Mouse (Mus musculus) kidney, adult 11 months (tissue): Measurements from ENCODE around the gene Epb41l2.

Experiments
- DNase-seq: peaks from one replicate; pipeline ENCODE4 v3.0.0; 2022

Gene Epb41l2

DNA sequence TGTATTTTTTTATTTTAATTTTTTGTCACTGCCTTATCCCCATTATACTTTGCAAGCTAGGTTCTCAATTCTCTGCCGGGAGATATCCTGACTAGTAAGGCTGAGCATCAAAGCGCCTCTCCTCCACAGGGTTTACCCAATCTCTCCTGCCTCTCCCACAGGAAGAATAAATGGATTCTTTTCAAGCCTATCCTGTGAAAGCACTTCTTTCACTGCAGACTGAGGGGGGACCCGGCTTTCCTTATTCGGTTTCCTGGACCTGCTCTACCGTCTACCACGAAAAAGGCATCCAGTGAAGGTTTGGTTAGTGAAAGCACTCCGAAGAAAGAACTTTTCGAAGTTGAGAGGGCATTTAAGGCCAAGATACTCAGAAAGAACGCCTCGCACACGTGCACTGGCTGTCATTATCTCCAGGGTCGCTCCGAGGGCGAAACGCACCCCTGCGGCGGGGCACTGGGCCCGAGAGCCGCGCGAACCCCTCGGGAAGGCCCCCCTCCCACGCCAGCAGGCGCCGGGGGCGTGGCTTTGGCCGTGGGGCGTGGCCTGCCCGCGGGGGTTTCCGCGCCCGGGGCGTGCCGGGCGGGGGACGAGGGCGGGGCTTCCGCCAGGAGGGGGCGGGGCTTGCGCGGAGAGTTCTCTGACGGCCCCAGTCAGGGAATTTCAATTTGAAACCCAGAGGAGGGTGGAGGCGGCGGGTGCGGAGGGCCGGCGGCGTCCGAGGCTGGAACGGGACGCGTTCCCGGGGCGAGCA, at the start of gene Epb41l2:
Gene Epb41l2 (plus strand): TSS at position 591 of the 751 bp plus-strand sequence.
- DNase-seq, result peak; percentile 86

DNA sequence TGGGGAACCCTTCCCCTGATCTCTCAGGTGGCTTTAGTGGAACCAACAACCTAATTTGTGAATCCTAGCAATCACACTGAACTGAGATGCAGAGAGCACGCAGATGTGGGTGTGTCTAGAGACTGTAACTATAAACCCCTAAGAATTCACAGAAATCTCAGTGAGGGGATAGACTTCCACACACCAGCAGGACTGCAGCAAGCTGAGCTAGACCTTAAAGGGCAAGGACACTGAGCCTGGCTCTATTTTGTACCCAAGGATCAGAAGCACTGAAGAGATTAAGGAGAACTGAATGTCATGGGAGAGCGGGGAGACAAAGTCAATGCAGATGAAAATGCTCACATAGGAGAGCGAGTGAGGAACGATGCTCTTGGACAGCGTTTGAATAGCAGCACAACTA, 49.6 kb upstream of the Epb41l2 start:
- no peak for DNase-seq

DNA sequence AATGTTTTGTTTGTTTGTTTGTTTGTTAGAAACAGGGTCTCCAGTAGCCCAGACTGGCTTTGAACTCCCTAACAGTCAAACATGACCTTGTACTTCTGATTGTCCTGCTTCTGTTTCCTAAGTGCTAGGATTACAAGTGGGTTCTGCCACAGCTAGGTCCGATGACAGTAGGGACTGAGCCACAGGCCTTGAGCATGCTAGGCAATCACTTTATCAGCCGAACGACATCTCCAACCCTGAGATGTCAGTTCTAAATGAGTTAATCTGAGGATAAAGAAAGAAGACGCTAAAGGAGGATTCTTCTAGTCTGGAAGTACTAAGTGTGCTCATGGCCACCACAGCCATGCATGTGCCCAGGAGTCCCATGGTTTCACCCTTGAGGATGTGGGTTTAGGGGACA, 48.9 kb upstream of the Epb41l2 start:
- DNase-seq, result no peak

DNA sequence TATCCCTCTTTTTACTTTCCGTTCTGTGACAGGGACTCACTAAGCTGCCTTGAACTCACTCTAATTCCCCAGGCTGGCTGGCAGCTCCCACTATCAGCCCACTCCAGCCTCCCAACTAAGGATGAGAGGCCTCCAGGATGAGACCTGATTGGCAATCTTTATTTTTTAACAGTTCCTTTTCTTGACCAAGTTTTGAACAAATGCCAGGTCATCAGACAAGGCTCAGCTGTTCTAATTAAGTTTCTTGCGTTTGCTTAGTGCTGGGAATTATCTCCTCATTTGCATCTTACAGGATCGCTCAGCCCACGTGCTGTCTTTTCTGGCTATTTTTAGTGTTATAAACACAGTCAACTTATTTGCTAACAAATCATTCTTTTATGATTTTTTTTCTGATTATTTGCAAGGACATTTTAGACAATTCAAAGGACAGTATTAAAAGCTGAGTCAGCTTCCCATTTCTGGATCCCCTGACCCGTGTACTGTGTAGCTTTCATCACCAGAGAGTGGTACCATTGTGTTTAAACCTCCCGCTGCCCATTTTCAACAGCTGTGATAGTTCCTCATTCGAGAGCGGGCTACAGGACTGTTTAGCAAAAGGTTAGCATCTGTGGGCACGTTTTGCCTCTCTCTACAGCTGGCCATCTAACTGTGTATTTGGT, 47.9 kb upstream of the Epb41l2 start:
- DNase-seq, result no peak

DNA sequence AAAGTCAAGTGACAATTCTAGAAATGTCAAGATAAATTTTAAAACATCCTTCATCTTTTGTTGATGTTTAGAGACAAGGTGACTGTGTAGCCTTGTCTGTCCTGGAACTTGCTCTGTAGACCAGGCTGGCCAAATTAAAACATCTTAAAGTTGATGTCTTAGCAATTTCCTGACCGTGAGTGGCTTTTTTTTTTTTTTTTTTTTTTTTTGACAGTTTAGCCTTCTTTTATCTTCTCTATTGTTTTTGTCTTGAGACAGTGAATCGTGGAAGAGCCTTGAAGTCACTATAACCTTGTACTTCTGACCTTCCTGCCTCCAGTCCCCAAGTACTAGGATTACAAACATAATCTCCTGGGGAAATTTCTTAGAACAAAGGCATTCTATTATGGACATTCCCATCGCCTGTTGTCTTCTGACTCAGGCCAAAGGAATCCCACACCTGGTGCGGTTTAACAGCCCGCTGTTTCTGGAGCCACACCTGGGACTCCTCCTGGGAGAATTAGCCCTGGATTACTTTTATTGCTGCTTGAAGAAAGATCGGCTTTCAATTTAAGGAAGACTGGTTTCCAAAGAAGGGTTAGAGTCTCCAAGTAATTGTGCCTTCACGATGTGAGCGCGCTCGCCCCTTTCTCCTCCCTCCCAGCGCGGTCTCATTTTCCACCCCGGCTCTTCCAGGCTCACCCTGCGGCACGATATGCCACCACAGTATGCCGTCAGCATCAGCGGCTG, 45.6 kb upstream of the Epb41l2 start:
- DNase-seq, result no peak

GRCm38 (mm10) chr10:25317665-25318064, 41.9 kb upstream of the Epb41l2 start:
- DNase-seq, result no peak

GRCm38 (mm10) chr10:25318405-25318804, 41.2 kb upstream of the Epb41l2 start:
- DNase-seq, result no peak

GRCm38 (mm10) chr10:25319531-25319930, 40.1 kb upstream of the Epb41l2 start:
- no peak for DNase-seq

DNA sequence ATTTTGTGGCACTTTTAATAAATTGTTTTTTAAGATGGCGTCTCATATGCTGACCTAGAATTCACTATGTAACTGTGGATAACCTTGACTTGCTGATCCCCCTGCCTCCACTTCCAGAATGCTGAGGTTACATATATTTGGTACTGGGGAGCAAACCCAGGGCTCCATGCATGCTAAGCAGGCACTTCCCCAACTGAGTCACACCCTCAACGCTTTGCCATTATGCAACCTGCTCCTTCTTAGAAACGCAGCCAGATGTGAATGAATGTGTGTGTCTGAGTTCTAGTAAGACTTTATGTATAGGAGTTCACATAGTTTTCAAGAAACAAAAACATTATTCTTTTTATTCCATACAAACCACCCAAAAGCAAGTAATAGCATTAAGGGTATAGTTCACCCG, 38.4 kb upstream of the Epb41l2 start:
- no peak for DNase-seq

DNA sequence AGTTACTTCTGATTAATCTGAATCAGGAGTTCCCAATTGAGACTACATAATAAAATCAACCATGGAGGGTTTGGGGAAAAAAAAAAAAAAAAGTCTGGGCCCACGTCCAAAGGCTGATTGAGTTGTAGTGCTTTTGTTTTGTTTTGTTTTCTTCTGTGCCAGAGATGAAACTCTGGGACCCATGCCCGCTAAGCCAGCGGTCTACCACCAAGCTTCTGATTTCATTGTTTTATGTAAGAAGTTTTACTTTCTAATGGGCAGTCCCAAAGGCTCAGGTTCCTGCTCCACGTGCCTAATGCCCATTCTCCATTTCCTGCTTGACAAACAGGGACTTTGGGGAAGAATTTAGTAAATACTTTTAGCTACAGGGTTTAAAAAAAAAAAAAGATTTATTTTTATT, 33.9 kb upstream of the Epb41l2 start:
- peak; percentile 20 for DNase-seq

- DNase-seq, result no peak
Observed at GRCm38 (mm10) chr10:25327511-25327910, 32.1 kb upstream of the Epb41l2 start.

DNA sequence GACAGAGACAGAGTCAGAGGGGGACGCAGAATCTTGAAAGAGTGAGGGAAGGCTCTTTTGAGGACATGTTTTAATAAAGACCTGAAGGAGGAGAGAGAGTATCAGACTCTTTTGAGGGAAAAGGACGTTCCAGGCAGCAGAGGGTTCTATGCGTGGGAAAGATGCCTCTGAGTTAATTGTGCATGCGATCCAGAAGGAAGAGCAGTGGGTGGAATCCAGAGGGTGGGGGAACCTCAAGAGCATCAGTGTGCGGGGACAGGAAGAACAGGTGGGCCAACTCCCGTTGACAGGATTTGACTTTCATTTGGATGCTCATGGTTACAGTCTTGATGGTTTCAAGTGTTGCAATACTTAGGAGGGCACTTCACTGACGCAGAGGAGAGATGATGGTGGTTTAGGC, 29.5 kb upstream of the Epb41l2 start:
- no peak for DNase-seq

- DNase-seq, result no peak
Observed at GRCm38 (mm10) chr10:25331321-25332049, 28.1 kb upstream of the Epb41l2 start.

DNA sequence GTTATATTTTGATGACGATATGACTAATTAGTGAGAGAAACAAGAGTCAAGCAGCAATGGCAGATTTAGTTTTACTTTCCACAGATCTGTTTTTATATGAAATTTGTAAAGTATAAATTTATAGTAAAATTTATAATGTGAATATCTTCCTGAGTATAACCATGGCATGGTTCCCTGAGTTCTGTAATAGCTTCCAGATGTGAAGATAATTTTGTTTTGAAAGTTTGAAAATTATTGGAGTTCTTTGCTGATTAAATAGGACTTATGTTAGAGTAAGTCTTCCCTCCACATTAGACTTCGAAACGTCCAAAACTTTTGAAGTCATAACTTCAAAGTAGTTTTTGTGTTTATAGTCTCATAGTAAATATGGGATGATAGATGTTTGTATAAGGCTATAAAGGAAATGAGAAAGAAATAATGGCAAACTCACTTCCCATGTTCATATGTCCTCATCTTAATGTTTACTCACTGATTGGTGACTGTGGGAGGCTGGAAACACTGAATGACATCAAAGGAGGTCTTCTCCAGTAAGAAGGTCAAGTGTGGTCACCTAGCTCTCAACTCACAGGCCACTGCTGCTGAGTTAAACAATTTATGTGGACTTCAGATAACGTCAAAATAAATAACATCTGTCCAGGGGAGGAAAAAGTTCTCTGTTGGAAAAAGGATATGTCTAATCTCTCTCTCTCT, 26.1 kb upstream of the Epb41l2 start:
- no peak for DNase-seq

- DNase-seq, result no peak
Observed at GRCm38 (mm10) chr10:25340675-25341074, 18.9 kb upstream of the Epb41l2 start.

DNA sequence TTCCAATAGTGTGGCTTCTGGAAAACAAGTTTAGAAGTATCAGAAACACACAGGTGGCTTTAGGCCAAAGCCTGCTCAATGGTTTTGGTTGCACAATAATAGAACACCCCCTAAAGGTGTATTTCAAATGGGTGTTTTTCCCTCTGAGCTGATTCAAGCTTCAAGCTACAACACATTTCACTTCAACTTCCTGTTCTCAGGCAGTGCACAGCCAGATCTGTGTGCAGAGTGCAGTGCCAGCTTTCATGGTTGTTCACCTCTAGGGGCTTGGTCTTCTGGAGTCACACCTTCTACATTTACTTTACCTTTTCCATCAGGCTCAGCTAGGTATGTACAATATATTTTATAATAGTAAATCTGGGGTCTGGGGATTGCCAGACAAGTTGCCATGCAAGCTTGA, 16.8 kb upstream of the Epb41l2 start:
- DNase-seq, result no peak

DNA sequence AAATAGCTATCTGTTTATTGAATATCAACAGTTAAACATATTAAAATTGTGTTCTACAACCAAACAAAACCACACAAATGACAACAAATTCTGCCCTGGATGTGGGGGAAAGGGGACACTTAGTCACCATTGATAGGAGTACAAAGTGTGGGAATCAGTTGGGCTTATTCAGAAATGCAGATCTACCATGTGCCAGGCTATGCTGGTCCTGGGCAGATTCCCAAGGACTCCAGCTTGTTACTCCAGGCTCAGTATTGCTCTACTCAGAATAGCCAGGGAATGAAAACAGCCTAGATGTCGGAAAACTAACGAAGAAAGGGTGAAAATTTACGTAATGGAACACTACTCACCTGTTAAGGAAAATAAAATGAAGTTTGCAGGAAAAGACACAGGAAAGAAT, 5.7 kb upstream of the Epb41l2 start:
- no peak for DNase-seq

GRCm38 (mm10) chr10:25354390-25354789, 5.2 kb upstream of the Epb41l2 start:
- DNase-seq, result no peak

- DNase-seq, result peak; percentile 4
Observed at GRCm38 (mm10) chr10:25359959-25360811, 587 bp downstream of the Epb41l2 start.

DNA sequence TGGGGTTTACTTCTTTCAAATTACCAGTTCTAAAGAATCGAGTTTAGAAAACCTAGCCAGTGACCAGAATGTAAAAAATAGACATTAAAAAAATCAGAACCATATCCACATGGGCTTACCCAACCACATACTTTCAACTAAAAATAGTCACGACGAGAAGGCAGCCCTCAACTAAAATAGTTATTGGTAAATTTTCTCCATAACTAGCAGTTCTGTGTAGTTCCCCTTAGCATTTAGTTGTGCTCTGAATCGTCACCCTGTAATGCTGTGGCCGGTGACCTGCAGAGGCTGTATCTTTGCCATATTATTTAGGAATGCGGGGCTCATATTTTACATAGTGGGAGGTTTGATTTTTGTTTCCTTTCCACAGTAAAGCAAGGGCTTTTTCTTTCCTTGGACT, 2.6 kb downstream of the Epb41l2 start:
- DNase-seq, result no peak

GRCm38 (mm10) chr10:25365158-25365557, 5.6 kb downstream of the Epb41l2 start:
- DNase-seq, result no peak

DNA sequence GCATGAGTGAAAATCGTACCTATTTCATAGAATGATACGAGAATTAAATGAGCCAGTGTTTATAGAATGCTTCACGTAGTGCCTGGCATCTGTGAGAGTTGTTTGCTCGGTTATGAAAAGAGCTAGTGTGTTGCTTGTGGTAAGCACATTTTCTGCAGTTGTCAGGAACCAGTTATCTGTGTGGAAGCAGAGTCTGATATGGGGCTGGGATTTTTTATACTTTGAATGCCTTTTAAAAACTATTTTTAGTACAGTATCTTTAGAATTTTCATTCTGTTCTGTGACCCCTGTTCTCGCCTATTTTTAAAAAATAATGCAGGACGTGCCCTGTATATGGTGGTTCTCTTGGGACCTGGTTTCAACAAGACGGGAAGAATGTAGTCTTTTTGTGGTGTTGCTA, 6.1 kb downstream of the Epb41l2 start:
- DNase-seq, result no peak
